Mouse (Mus musculus) MEL (cell line): ENCODE results near the gene Clhc1.

Source experiments
- CHD1 ChIP-seq: IDR thresholded peaks from 2 replicates; pipeline ENCODE4 v1.6.1; 2012; ENCODE audit warnings: low read depth, mild to moderate bottlenecking, inconsistent platforms, low read length, improper control_type of control experiment
- CTCF ChIP-seq, 3 experiments: IDR thresholded peaks in 2 of 3; conservative IDR thresholded peaks in 1 of 3; 2 replicates each; pipeline ENCODE4 v1.5.1; 2011 to 2012; ENCODE audit warnings: low read length in 3 of 3, low read depth in 2 of 3, mild to moderate bottlenecking in 2 of 3, improper control_type of control experiment in 1 of 3, inconsistent platforms in 1 of 3, mixed read lengths in 1 of 3, moderate library complexity in 1 of 3; ENCODE audit not compliant: control insufficient read depth in 1 of 3, insufficient read depth in 1 of 3, poor library complexity in 1 of 3, severe bottlenecking in 1 of 3
- E2F4 ChIP-seq: IDR thresholded peaks from 2 replicates; pipeline ENCODE4 v1.6.1; 2011; ENCODE audit warnings: low read depth, low read length, improper control_type of control experiment, borderline replicate concordance
- EP300 ChIP-seq, 2 experiments: IDR thresholded peaks; 2 replicates each; pipeline ENCODE4 v1.6.1; 2011; ENCODE audit warnings: improper control_type of control experiment in 2 of 2, low read length in 2 of 2, low read depth in 1 of 2, mild to moderate bottlenecking in 1 of 2
- RCOR1 ChIP-seq: IDR thresholded peaks from 2 replicates; pipeline ENCODE4 v1.6.1; 2012; ENCODE audit warnings: low read depth, mild to moderate bottlenecking, inconsistent platforms, low read length, improper control_type of control experiment
- UBTF ChIP-seq: IDR thresholded peaks from 2 replicates; pipeline ENCODE4 v1.6.1; 2012; ENCODE audit warnings: low read depth, mild to moderate bottlenecking, inconsistent platforms, low read length, improper control_type of control experiment, moderate library complexity, borderline replicate concordance; ENCODE audit not compliant: insufficient read depth
- ZNF384 ChIP-seq: IDR thresholded peaks from 2 replicates; pipeline ENCODE4 v1.6.1; 2012; ENCODE audit warnings: low read depth, mild to moderate bottlenecking, inconsistent platforms, low read length, improper control_type of control experiment

DNA sequence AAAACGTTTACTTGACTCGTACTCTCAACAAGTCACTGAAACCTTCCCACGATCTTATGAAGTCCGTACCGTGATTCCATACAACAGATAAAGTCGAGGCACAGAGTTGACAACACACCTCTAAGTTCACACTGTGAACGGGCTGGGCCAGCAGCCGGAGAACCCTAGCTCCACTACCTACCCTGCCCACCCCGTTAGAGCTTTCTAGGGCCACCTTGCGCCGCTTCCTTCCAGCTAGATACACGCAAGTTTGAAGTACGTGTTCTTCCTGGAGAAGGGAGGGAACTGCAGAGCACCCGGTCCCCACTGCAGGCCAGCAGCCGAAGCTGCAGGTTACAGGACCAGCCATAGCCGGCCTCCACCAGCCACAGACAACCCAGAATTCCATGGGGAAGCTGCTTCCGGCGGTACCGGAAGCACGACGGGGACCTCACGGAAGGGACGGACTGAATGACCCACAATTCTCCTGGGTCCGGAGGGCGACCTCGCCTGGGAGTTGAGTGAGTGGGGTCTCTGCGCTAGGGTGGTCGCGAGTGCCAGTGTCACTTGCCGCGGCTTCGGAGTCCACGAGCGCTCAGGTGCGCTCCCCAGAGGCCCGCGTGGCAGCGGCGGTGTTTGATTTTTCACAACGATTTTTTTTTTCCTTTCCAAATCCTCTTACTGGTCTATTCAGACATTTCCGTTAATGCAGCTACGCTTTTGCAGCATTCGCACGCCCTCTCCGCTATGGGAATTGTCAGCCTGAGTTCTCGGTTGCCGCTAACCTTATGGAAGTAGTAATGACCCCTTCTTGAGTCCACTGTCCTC is 21.6 kb upstream of the Clhc1 start, which contains the start of gene Mtif2:
- TF ChIP-seq UBTF = 0 out of 2 replicates have a peak, but pooled peaks have one; percentile 55
- TF ChIP-seq EP300 (IDR thresholded peaks at IDR 0.05; ENCODE audit: low read depth in 1 of 2, low read length in 2 of 2) = peak in 1 of 2 experiments; percentile 43; a peak in 2 of 4 replicates
- TF ChIP-seq CTCF (IDR thresholded peaks at IDR 0.05 in 2 of 3, conservative IDR thresholded peaks at IDR 0.05 in 1 of 3; ENCODE audit: control insufficient read depth in 1 of 3, insufficient read depth in 1 of 3, low read depth in 2 of 3, low read length in 3 of 3, poor library complexity in 1 of 3, severe bottlenecking in 1 of 3) = no peak; a peak in 1 of 6 replicates
- TF ChIP-seq E2F4 = no peak; the same call in 1 of the 2 replicates
- peak; percentile 80 for TF ChIP-seq ZNF384
- TF ChIP-seq CHD1 = peak; percentile 73
- TF ChIP-seq RCOR1 = peak; percentile 62; the same call in 1 of the 2 replicates
